Mouse (Mus musculus) bone marrow, adult 2 months (tissue): ENCODE results near the gene Ccdc12.

ENCODE experiments used
- CTCF ChIP-seq: fragments of 200-500 bp; IDR thresholded peaks from 2 replicates; pipeline ENCODE4 v1.5.1; 2011; ENCODE audit warnings: low read length, control low read depth; ENCODE audit not compliant: control insufficient read depth, insufficient read depth
- POLR2A ChIP-seq: fragments of 200-500 bp; IDR thresholded peaks from 2 replicates; pipeline ENCODE4 v1.6.1; 2011; ENCODE audit warnings: low read depth, mild to moderate bottlenecking, control low read depth, low read length, borderline replicate concordance; ENCODE audit not compliant: control insufficient read depth

- TF ChIP-seq CTCF (no peak), POLR2A (no peak)
These were observed 77.9 kb downstream of the Ccdc12 start for GRCm38 (mm10) chr9:110734154-110734553.
